Mouse (Mus musculus): ENCODE measurements around the gene Uhrf1bp1l. TPM values are rescaled to one million over a fixed set of nuclear protein-coding genes. Genes with fewer than 3 reads are reported as not detected.

The Uhrf1bp1l gene
- polyA plus RNA-seq, 1 experiment = 16.0 TPM

DNA sequence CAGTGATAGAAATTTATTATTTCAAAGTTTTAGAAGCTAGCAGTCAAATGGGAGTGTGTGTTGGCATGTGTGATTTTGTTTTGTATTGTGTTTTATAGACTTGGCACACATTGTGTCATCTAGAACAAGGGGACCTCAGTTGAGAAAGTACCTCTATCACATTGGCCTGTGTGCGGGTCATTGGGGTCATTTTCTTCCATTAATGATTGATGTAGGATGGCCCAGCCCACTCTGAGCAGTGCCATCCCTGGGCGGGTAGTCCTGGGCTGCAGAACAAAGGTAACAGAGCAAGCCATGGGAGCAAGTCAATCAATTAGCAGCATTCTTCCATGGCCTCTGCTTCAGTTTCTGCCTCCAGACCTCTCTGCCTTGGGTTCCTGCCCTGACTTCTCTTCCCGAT, 94.0 kb downstream of the Uhrf1bp1l start:
- H3K27me3 ChIP-seq (ENCODE audit: control insufficient read depth, insufficient read depth, insufficient read length) = no peaks in the 10 kb centered on the region
- TF ChIP-seq SRF (IDR thresholded peaks at IDR 0.05; ENCODE audit: control insufficient read depth, insufficient read length, low read depth) (no peak), E2F4 (IDR thresholded peaks at IDR 0.05; ENCODE audit: insufficient read depth) (no peak), TCF12 (IDR thresholded peaks at IDR 0.05; ENCODE audit: insufficient read depth, poor library complexity, severe bottlenecking) (no peak), REST (IDR thresholded peaks at IDR 0.05; ENCODE audit: insufficient read depth, insufficient read length) (no peak), MYOG (IDR thresholded peaks at IDR 0.05; ENCODE audit: control insufficient read depth in 1 of 3, insufficient read depth in 1 of 3, insufficient read length in 2 of 3, low read depth in 2 of 3) (no peak), USF1 (IDR thresholded peaks at IDR 0.05; ENCODE audit: low read depth) (no peak), CEBPB (IDR thresholded peaks at IDR 0.05; ENCODE audit: insufficient read depth, poor library complexity, severe bottlenecking) (no peak), POLR2A (IDR thresholded peaks at IDR 0.05; ENCODE audit: insufficient read length, low read depth) (no peak), POLR2AphosphoS2 (IDR thresholded peaks at IDR 0.05; ENCODE audit: insufficient read length, low read depth) (no peak), MYOD1 (IDR thresholded peaks at IDR 0.05; ENCODE audit: control insufficient read depth in 1 of 3, insufficient read length in 2 of 3, low read depth in 2 of 3) (no peak), TCF3 (IDR thresholded peaks at IDR 0.05; ENCODE audit: insufficient read length, low read depth) (no peak), MAX (IDR thresholded peaks at IDR 0.05; ENCODE audit: low read depth) (no peak)
- H3K4me3 ChIP-seq = no peak overlapping the region
- no peak overlapping the region for H3K4me2 ChIP-seq (ENCODE audit: low read depth)
- no peaks in the 10 kb centered on the region for H3K79me2 ChIP-seq (ENCODE audit: control insufficient read depth, insufficient read depth)
- H3ac ChIP-seq (ENCODE audit: control insufficient read depth, insufficient read length) = no peak overlapping the region
- H3K36me3 ChIP-seq (ENCODE audit: control insufficient read depth, insufficient read depth) = no peaks in the 10 kb centered on the region

- no peak overlapping the region for H3K4me2 ChIP-seq (ENCODE audit: low read depth)
- H3K36me3 ChIP-seq (ENCODE audit: control insufficient read depth, insufficient read depth) = no peaks in the 10 kb centered on the region
- H3ac ChIP-seq (ENCODE audit: control insufficient read depth, insufficient read length) = no peak overlapping the region
- no peaks in the 10 kb centered on the region for H3K79me2 ChIP-seq (ENCODE audit: control insufficient read depth, insufficient read depth)
- no peak overlapping the region for H3K4me3 ChIP-seq
- no peak for TF ChIP-seq USF1 (IDR thresholded peaks at IDR 0.05; ENCODE audit: low read depth)
- no peak for TF ChIP-seq MYOD1 (IDR thresholded peaks at IDR 0.05; ENCODE audit: control insufficient read depth in 1 of 3, insufficient read length in 2 of 3, low read depth in 2 of 3)
- TF ChIP-seq TCF3 (IDR thresholded peaks at IDR 0.05; ENCODE audit: insufficient read length, low read depth) = no peak
- no peak for TF ChIP-seq SRF (IDR thresholded peaks at IDR 0.05; ENCODE audit: control insufficient read depth, insufficient read length, low read depth)
- no peak for TF ChIP-seq POLR2A (IDR thresholded peaks at IDR 0.05; ENCODE audit: insufficient read length, low read depth)
- no peak for TF ChIP-seq POLR2AphosphoS2 (IDR thresholded peaks at IDR 0.05; ENCODE audit: insufficient read length, low read depth)
- TF ChIP-seq MYOG (IDR thresholded peaks at IDR 0.05; ENCODE audit: control insufficient read depth in 1 of 3, insufficient read depth in 1 of 3, insufficient read length in 2 of 3, low read depth in 2 of 3) = no peak
- no peaks in the 10 kb centered on the region for H3K27me3 ChIP-seq (ENCODE audit: control insufficient read depth, insufficient read depth, insufficient read length)
These were observed 106.2 kb downstream of the Uhrf1bp1l start for GRCm38 (mm10) chr10:89850951-89851350.

DNA sequence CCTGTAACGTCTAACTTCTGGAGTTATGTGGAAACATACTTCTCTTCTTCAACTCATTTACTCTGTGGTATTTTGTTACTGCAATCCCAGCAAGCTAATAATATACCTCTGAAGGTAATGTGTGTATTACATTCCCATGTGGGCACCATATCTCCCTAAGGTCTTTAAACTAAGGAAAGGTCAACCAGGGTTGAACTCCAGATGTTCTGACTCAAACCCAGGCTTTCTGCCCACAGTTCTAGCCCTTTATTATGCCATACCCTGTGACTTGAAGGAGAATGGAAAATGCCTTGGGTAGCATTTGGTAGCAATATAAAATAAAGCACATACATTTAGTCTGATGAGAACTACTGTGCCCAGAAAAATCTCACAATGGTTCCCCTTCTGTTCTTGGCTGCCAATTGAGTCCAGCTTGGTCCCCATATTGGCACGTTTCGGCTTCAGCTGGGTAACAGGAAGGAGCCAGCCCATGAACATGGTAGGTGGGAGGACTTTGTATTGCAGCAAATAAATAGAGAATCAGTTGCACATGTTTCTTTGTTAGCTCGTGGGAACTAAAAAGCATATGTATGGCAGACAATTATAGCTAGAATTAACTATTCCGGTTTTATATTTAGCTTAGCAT, 110.6 kb downstream of the Uhrf1bp1l start:
- Histone ChIP-seq H3ac (ENCODE audit: control insufficient read depth, insufficient read length) (no peak overlapping the region), H3K4me3 (no peak overlapping the region), H3K79me2 (ENCODE audit: control insufficient read depth, insufficient read depth) (no peaks in the 10 kb centered on the region), H3K27me3 (ENCODE audit: control insufficient read depth, insufficient read depth, insufficient read length) (no peaks in the 10 kb centered on the region), H3K4me2 (ENCODE audit: low read depth) (no peak overlapping the region), H3K36me3 (ENCODE audit: control insufficient read depth, insufficient read depth) (no peaks in the 10 kb centered on the region)
- no peak for TF ChIP-seq POLR2AphosphoS2 (IDR thresholded peaks at IDR 0.05; ENCODE audit: insufficient read length, low read depth)
- no peak for TF ChIP-seq POLR2A (IDR thresholded peaks at IDR 0.05; ENCODE audit: insufficient read length, low read depth)
- TF ChIP-seq TCF3 (IDR thresholded peaks at IDR 0.05; ENCODE audit: insufficient read length, low read depth) = no peak
- TF ChIP-seq REST (IDR thresholded peaks at IDR 0.05; ENCODE audit: insufficient read depth, insufficient read length) = no peak
- TF ChIP-seq MYOD1 (IDR thresholded peaks at IDR 0.05; ENCODE audit: control insufficient read depth in 1 of 3, insufficient read length in 2 of 3, low read depth in 2 of 3) = no peak

- H3ac ChIP-seq (ENCODE audit: control insufficient read depth, insufficient read length) = no peak overlapping the region
- H3K27me3 ChIP-seq (ENCODE audit: control insufficient read depth, insufficient read depth, insufficient read length) = no peaks in the 10 kb centered on the region
- no peak overlapping the region for H3K4me3 ChIP-seq
- TF ChIP-seq MAX (IDR thresholded peaks at IDR 0.05; ENCODE audit: low read depth) (no peak), POLR2AphosphoS2 (IDR thresholded peaks at IDR 0.05; ENCODE audit: insufficient read length, low read depth) (no peak), REST (IDR thresholded peaks at IDR 0.05; ENCODE audit: insufficient read depth, insufficient read length) (no peak), TCF12 (IDR thresholded peaks at IDR 0.05; ENCODE audit: insufficient read depth, poor library complexity, severe bottlenecking) (no peak), CEBPB (IDR thresholded peaks at IDR 0.05; ENCODE audit: insufficient read depth, poor library complexity, severe bottlenecking) (no peak), MYOG (IDR thresholded peaks at IDR 0.05; ENCODE audit: control insufficient read depth in 1 of 3, insufficient read depth in 1 of 3, insufficient read length in 2 of 3, low read depth in 2 of 3) (no peak), SRF (IDR thresholded peaks at IDR 0.05; ENCODE audit: control insufficient read depth, insufficient read length, low read depth) (no peak), POLR2A (IDR thresholded peaks at IDR 0.05; ENCODE audit: insufficient read length, low read depth) (no peak), MYOD1 (IDR thresholded peaks at IDR 0.05; ENCODE audit: control insufficient read depth in 1 of 3, insufficient read length in 2 of 3, low read depth in 2 of 3) (no peak), E2F4 (IDR thresholded peaks at IDR 0.05; ENCODE audit: insufficient read depth) (no peak), USF1 (IDR thresholded peaks at IDR 0.05; ENCODE audit: low read depth) (no peak), TCF3 (IDR thresholded peaks at IDR 0.05; ENCODE audit: insufficient read length, low read depth) (no peak)
- H3K36me3 ChIP-seq (ENCODE audit: control insufficient read depth, insufficient read depth) = no peaks in the 10 kb centered on the region
- no peaks in the 10 kb centered on the region for H3K79me2 ChIP-seq (ENCODE audit: control insufficient read depth, insufficient read depth)
- H3K4me2 ChIP-seq (ENCODE audit: low read depth) = no peak overlapping the region
These were observed 111.5 kb downstream of the Uhrf1bp1l start for GRCm38 (mm10) chr10:89856286-89856685.

DNA sequence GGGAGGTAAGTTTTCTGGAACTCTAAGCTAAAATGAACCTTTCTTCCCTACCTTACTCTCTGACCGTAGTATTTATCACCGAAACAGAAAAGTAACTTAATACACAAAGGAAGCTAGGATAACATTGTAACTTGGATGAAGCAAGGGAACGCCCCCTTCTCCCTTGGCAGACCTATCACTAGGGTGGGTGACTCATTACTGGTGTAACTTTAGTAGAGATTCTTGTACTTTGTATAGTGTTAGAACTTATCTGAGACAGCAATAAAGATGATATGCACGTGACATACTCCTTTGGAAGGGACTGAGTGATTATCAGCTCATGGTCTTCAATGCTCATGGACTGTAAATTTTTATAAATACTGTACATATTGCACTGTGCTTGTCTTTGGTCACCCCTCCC, 123.4 kb downstream of the Uhrf1bp1l start:
- Histone ChIP-seq H3K79me2 (ENCODE audit: control insufficient read depth, insufficient read depth) (no peaks in the 10 kb centered on the region), H3K36me3 (ENCODE audit: control insufficient read depth, insufficient read depth) (no peaks in the 10 kb centered on the region), H3ac (ENCODE audit: control insufficient read depth, insufficient read length) (no peak overlapping the region), H3K27me3 (ENCODE audit: control insufficient read depth, insufficient read depth, insufficient read length) (no peaks in the 10 kb centered on the region), H3K4me3 (no peak overlapping the region), H3K4me2 (ENCODE audit: low read depth) (no peak overlapping the region)
- TF ChIP-seq POLR2A (IDR thresholded peaks at IDR 0.05; ENCODE audit: insufficient read length, low read depth) (no peak), MYOG (IDR thresholded peaks at IDR 0.05; ENCODE audit: control insufficient read depth in 1 of 3, insufficient read depth in 1 of 3, insufficient read length in 2 of 3, low read depth in 2 of 3) (no peak), SRF (IDR thresholded peaks at IDR 0.05; ENCODE audit: control insufficient read depth, insufficient read length, low read depth) (no peak), USF1 (IDR thresholded peaks at IDR 0.05; ENCODE audit: low read depth) (no peak), TCF3 (IDR thresholded peaks at IDR 0.05; ENCODE audit: insufficient read length, low read depth) (no peak), POLR2AphosphoS2 (IDR thresholded peaks at IDR 0.05; ENCODE audit: insufficient read length, low read depth) (no peak), MAX (IDR thresholded peaks at IDR 0.05; ENCODE audit: low read depth) (no peak), MYOD1 (IDR thresholded peaks at IDR 0.05; ENCODE audit: control insufficient read depth in 1 of 3, insufficient read length in 2 of 3, low read depth in 2 of 3) (no peak), CEBPB (IDR thresholded peaks at IDR 0.05; ENCODE audit: insufficient read depth, poor library complexity, severe bottlenecking) (no peak)
